Comparison of ENCODE assay signal across 25 mouse cellular contexts in genomic region chr3:121716480-121716879, GRCm38 (mm10). TPM values are rescaled to one million over a fixed set of nuclear protein-coding genes. Genes with fewer than 3 reads are reported as not detected.
"Had no signal": no experiment of that assay in that cellular context is flagged by ENCODE, and none has a peak within 500 bp of the region (broad histone marks: within the 10 kb centered on the region; RNA-seq: fewer than 3 reads in every experiment).

No protein-coding gene starts in this region.

- ATAC-seq: midbrain, embryonic 16.5 days had no signal

- H3K27ac ChIP-seq: midbrain, embryonic 10.5 days; midbrain, embryonic 12.5 days; neural tube, embryonic 13.5 days; neural tube, embryonic 15.5 days had no signal

- H3K4me2 ChIP-seq: lung, embryonic 14.5 days; midbrain, embryonic 12.5 days; neural tube, embryonic 13.5 days; neural tube, embryonic 15.5 days had no signal

- DNase-seq: lung, embryonic 14.5 days; lung, postnatal 10 days; lung, postnatal 4 days; midbrain, embryonic 14.5 days; retina, postnatal 1 day; right cerebral cortex, postnatal 25 days; right cerebral cortex, postnatal 4 days; spleen, adult 18-20 months; thymus, adult 18-20 months; thymus, postnatal 14 days; thymus, postnatal 36 days had no signal

- H3K4me3 ChIP-seq: midbrain, embryonic 10.5 days; midbrain, embryonic 12.5 days; myocyte; neural tube, embryonic 13.5 days; neural tube, embryonic 15.5 days had no signal

- H3K9me3 ChIP-seq: midbrain, embryonic 10.5 days; midbrain, embryonic 12.5 days; neural tube, embryonic 13.5 days; neural tube, embryonic 15.5 days had no signal

- H3K36me3 ChIP-seq: midbrain, embryonic 10.5 days; midbrain, embryonic 12.5 days; neural tube, embryonic 13.5 days; neural tube, embryonic 15.5 days had no signal

- H3K9ac ChIP-seq: lung, embryonic 14.5 days; midbrain, embryonic 12.5 days; neural tube, embryonic 13.5 days; neural tube, embryonic 15.5 days had no signal

- H3K27me3 ChIP-seq: neural tube, embryonic 15.5 days had no signal

RNA-seq across cellular contexts. Expression of gene F3, which starts 6.9 kb away (rescaled TPM):
- total RNA-seq: megakaryocyte, adult 5-6 weeks; megakaryocyte-erythroid progenitor cell, adult 5-6 weeks had no signal

RNA-seq across cellular contexts. Expression of gene 4930432M17Rik, which starts 45.9 kb away (rescaled TPM):
- total RNA-seq: megakaryocyte, adult 5-6 weeks; megakaryocyte-erythroid progenitor cell, adult 5-6 weeks had no signal
- polyA plus RNA-seq: lung, embryonic 14.5 days; lung, embryonic 16.5 days; midbrain, embryonic 10.5 days; midbrain, embryonic 12.5 days; midbrain, embryonic 14.5 days; midbrain, embryonic 16.5 days; myocyte; neural tube, embryonic 11.5 days; neural tube, embryonic 13.5 days; neural tube, embryonic 15.5 days; small intestine, adult 2 months; stomach, embryonic 14.5 days; stomach, embryonic 16.5 days; thymus, postnatal 0 days had no signal
